Mouse (Mus musculus) embryo, embryonic 9.5 days (tissue): ENCODE results near the gene Gm17604.

Source experiments
- DNase-seq: peaks from one replicate; pipeline ENCODE4 v3.0.0-alpha.2; 2017; ENCODE audit errors: extremely low spot score

The Gm17604 gene

GRCm38 (mm10) chrX:165004779-165005324, at the start of gene Gm17604:
TSS of gene Gm17604 (minus strand) at chrX:165004829.
- no peak for DNase-seq

GRCm38 (mm10) chrX:165049929-165050328, 45.3 kb upstream of the Gm17604 start:
- no peak for DNase-seq

- DNase-seq = no peak
Observed at GRCm38 (mm10) chrX:165003141-165003540, 1.5 kb downstream of the Gm17604 start.

- peak; percentile 74 for DNase-seq
Observed at GRCm38 (mm10) chrX:164980193-164980775, 24.3 kb downstream of the Gm17604 start, which contains the start of the genes Mospd2 and Fancb. TSS of gene Mospd2 (minus strand) at chrX:164980375. TSS of gene Fancb (plus strand) at chrX:164980592.

- DNase-seq = no peak
Observed at GRCm38 (mm10) chrX:164978866-164979265, 25.8 kb downstream of the Gm17604 start.

GRCm38 (mm10) chrX:164971206-164971605, 33.4 kb downstream of the Gm17604 start:
- no peak for DNase-seq

- DNase-seq = no peak
Observed at GRCm38 (mm10) chrX:164965750-164966448, 38.7 kb downstream of the Gm17604 start.
